Mouse (Mus musculus): ENCODE data around the gene Gpr162. TPM values are rescaled to one million over a fixed set of nuclear protein-coding genes. Genes with fewer than 3 reads are reported as not detected.
"Not testable (repeated sequence)": the region's sequence is repeated elsewhere in the genome, so short reads cannot be mapped to it uniquely, and the experiment has no call there.

Gene Gpr162
- total RNA-seq, 2 experiments from 2014 or later = 207 to 229 TPM

DNA sequence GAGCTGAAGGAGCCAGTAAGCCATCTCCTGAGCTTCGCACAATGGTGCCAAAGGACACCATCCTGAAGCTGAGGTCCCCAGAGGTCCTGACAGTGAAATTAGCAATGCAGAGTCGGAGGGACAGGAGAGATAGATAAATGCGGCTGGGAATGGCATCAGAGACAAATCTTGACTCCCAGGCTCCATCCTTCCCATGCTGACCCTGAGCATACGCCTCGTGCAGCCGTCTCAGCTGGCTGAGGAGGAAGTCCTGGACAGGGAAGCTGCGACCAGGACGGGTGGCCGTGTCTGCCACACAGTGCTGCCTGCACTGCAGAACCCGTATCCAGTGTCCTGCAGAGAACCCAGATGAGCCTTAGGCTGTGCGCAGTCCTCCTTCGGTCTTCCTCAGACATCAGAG, 9.1 kb downstream of the Gpr162 start:
- intact Hi-C loops (cut with DNase I) = loop anchor here (5.0 kb wide), 1 partner anchor 228 kb away; no protein-coding TSS in a partner anchor
- DNase-seq (ENCODE audit: low spot score in 2 of 2) = no peak

DNA sequence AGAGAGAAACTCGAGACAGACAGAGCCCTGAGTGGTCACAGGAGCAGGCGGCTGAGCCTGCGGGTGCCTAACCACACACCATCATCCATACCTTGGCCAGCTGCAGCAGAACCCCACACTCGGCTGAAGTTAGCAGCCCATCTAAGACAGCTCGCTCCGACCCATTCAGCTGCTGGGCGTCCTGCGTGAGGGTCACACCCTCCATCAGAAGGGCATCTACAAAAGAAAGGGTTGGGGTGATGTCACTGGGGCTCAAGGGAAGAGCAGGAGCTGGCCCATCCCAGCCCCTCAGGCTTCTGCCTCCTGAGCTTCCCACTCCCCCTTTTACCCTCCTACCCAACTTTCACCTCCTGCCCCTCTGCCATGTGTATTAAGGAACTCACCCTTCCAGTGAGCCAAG, 13.2 kb downstream of the Gpr162 start:
- intact Hi-C loops (cut with DNase I) = no loop called here
- DNase-seq (ENCODE audit: low spot score in 2 of 2) = no peak

DNA sequence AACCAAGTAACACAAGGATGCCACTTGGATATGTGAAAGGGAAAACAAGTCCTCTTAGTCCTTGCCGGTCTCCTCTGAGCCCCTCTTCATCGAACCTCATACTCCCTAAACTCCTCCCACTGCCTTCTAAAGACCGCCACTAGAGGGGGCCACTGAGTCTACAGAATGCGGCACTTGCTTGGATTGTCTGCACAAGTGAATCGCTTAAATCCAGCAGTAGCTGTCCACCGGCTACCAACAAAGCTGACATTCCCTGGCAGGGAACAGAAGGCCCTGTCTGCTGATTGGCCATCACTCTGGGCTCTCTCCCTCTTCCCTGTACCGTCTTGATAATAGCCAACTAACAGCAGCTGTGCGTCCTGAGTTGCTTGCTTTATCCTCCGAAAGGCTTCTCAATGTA, 16.5 kb downstream of the Gpr162 start:
- DNase-seq (ENCODE audit: low spot score in 2 of 2) = peak; percentile 91 to 95
- intact Hi-C loops (cut with DNase I) = no loop called here

GRCm38 (mm10) chr6:124840241-124841167, 23.3 kb downstream of the Gpr162 start, which contains the start of gene Gnb3:
Gene Gnb3 (minus strand): TSS chr6:124840275.
- no peak for DNase-seq (ENCODE audit: low spot score in 2 of 2)
- intact Hi-C loops (cut with DNase I) = no loop called here

DNA sequence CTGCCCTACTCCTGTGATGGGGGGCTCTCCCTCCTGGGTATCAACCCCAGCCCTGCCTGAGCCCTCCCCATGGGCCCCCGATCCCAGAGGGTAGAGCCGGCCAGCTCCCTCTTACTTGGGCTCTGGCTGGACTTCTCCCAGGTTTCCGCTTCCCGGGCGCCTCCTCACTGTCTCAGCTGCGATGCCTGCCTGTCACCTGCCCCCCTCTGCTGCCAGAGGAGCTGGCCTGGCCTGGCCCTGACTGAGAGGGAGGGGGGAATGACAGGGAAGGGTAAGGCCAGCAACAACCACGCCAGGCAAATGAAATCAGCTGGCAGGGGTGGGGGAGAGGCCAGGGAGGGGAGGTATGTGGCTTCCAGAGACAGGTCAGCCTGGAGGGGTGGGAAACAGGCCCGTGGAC, 24.0 kb downstream of the Gpr162 start:
- no peak for DNase-seq (ENCODE audit: low spot score in 2 of 2)
- intact Hi-C loops (cut with DNase I) = no loop called here

DNA sequence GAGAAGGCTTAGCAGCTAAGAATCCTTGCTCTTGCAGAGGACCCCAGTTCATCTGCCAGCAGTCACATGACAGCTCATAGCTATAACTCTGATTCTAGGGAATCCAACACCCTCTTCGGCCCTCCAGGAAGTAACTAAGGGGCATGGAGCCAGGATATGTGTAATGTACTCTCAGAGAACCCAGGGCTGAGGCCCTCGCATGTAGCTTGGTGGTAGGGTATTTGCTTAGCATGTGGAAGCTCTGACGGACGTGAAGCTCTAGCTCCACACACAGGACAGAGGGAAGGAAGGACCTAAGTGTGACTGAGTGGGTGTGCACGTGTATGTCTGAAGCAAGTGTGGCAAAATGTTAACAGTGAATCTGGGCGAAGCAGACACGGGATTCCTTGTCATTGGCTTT, 27.4 kb downstream of the Gpr162 start:
- DNase-seq (ENCODE audit: low spot score in 2 of 2) = no peak
- intact Hi-C loops (cut with DNase I) = no loop called here

GRCm38 (mm10) chr6:124835531-124835930, 28.3 kb downstream of the Gpr162 start:
- intact Hi-C loops (cut with DNase I) = no loop called here
- DNase-seq (ENCODE audit: low spot score in 2 of 2) = no peak

- intact Hi-C loops (cut with DNase I) = no loop called here
- DNase-seq (ENCODE audit: low spot score in 2 of 2) = no peak
These were observed 29.2 kb downstream of the Gpr162 start for GRCm38 (mm10) chr6:124834512-124835081.

GRCm38 (mm10) chr6:124831649-124832048, 32.1 kb downstream of the Gpr162 start:
- DNase-seq (ENCODE audit: low spot score in 2 of 2) = no peak
- intact Hi-C loops (cut with DNase I) = no loop called here

DNA sequence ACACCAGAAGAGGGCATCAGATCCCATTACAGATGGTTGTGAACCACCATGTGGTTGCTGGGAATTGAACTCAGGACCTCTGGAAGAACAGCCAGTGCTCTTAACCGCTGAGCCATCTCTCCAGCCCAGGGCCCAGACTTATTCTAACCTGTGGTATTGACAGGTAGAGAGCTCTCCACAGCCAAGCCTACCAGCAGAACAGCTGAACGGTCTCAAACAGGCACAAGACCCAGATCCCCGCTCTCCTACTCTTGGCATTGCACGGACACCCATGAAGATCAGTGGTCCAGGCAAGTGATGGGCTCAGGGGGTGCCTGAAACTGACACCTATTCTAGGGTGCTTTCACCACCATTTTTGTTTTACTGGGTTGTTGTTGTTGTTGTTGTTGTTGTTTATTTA, 32.6 kb downstream of the Gpr162 start:
- intact Hi-C loops (cut with DNase I); DNase-seq (ENCODE audit: low spot score in 2 of 2): not testable (repeated sequence)

- peak; percentile 93 to 98 for DNase-seq (ENCODE audit: low spot score in 2 of 2)
- intact Hi-C loops (cut with DNase I) = no loop called here
These were observed 33.7 kb downstream of the Gpr162 start for GRCm38 (mm10) chr6:124829799-124830700.

GRCm38 (mm10) chr6:124828868-124829798, 34.6 kb downstream of the Gpr162 start, which contains the start of the genes Usp5 and Cdca3:
Gene Usp5 (minus strand): TSS chr6:124829484.
Gene Cdca3 (plus strand): TSS chr6:124829547.
- peak; percentile 99 to 100 for DNase-seq (ENCODE audit: low spot score in 2 of 2)
- intact Hi-C loops (cut with DNase I) = no loop called here

DNA sequence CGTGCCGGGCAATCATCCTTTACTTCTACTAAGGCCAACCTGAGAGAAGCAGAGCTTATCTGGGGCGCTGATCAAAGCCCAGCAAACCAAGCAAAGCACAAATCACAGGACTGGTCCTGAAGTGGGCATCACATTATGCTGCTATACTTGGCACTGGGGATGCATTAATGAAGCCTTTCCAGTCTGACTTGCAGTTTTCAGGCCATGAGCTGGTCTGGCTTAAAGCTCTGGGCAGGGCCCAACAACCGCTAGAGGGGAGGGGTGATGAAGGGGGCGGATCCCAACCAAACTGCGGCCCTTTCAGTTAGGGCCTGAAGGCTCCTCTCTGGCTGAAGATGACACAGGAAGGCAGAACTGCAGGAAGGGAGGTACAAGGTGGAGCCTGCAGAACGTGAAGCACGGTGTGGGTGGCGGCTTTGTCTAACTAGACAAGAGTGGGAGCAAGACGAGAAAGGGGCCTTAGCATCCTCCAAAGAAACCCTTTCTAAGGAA, 35.6 kb downstream of the Gpr162 start:
- peak in 1 of 2 experiments; percentile 45 for DNase-seq (ENCODE audit: low spot score in 2 of 2)
- intact Hi-C loops (cut with DNase I) = no loop called here

- intact Hi-C loops (cut with DNase I) = no loop called here
- no peak for DNase-seq (ENCODE audit: low spot score in 2 of 2)
These were observed 41.7 kb downstream of the Gpr162 start for GRCm38 (mm10) chr6:124822049-124822448.

GRCm38 (mm10) chr6:124820891-124821290, 42.9 kb downstream of the Gpr162 start:
- DNase-seq (ENCODE audit: low spot score in 2 of 2) = no peak

GRCm38 (mm10) chr6:124817971-124818370, 45.8 kb downstream of the Gpr162 start:
- intact Hi-C loops (cut with DNase I) = no loop called here
- DNase-seq (ENCODE audit: low spot score in 2 of 2) = peak in 1 of 2 experiments; percentile 69

More at GRCm38 (mm10) chr6:124820891-124821290, 42.9 kb downstream of the Gpr162 start:
- intact Hi-C loops (cut with DNase I) = no loop called here

GRCm38 (mm10) chr6:124817563-124817962, 46.2 kb downstream of the Gpr162 start:
- intact Hi-C loops (cut with DNase I) = no loop called here
- no peak for DNase-seq (ENCODE audit: low spot score in 2 of 2)

- intact Hi-C loops (cut with DNase I) = no loop called here
- no peak for DNase-seq (ENCODE audit: low spot score in 2 of 2)
These were observed 46.7 kb downstream of the Gpr162 start for GRCm38 (mm10) chr6:124817125-124817524.

All from left cerebral cortex, postnatal 25 days (tissue).